Mouse (Mus musculus) embryonic facial prominence, embryonic 10.5 days (tissue): ENCODE data around the gene 0610037L13Rik. TPM values are rescaled to one million over a fixed set of nuclear protein-coding genes. Genes with fewer than 3 reads are reported as not detected.

Source experiments
- DNase-seq: peaks from one replicate; pipeline ENCODE4 v3.0.0-alpha.2; 2017; ENCODE audit warnings: low spot score
- H3K27ac ChIP-seq: fragments of 300-500 bp; sonication (generic); replicated peaks from 2 replicates; pipeline ENCODE4 v1.5.1; 2016; ENCODE audit warnings: mild to moderate bottlenecking
- H3K27me3 ChIP-seq: fragments of 300-500 bp; sonication (generic); replicated peaks from 2 replicates; pipeline ENCODE4 v1.6.1; 2016; ENCODE audit warnings: low read depth, mild to moderate bottlenecking; ENCODE audit not compliant: poor library complexity, severe bottlenecking
- H3K36me3 ChIP-seq: fragments of 300-500 bp; sonication (generic); replicated peaks from 2 replicates; pipeline ENCODE4 v1.6.1; 2016; ENCODE audit warnings: mild to moderate bottlenecking, moderate library complexity
- H3K4me1 ChIP-seq: fragments of 300-500 bp; sonication (generic); 2 replicates; pipeline ENCODE4 v1.6.1; 2016
- H3K4me3 ChIP-seq: fragments of 300-500 bp; sonication (generic); 2 replicates; pipeline ENCODE4 v1.5.1; 2016; ENCODE audit warnings: mild to moderate bottlenecking, moderate library complexity
- H3K9me3 ChIP-seq: fragments of 300-500 bp; sonication (generic); 2 replicates; pipeline ENCODE4 v1.6.1; 2016; ENCODE audit warnings: mild to moderate bottlenecking
- WGBS: fragments of 180-500 bp; shearing (Covaris S2); methylation state at CpG from one replicate; pipeline ENCODE4 v1.1.7; 2016; 5-methylcytosine and 5-hydroxymethylcytosine counted together
- polyA plus RNA-seq: library from polyadenylated mRNA; unstranded; fragments of >200 nt; fragmentation: Nextera tagmentation; extraction: Ambion mirVana; gene quantifications from 2 replicates; pipeline ENCODE4 v1.2.1, GENCODE M21; 2016

Gene 0610037L13Rik
- polyA plus RNA-seq, 1 experiment from 2014 or later: 102 TPM

DNA sequence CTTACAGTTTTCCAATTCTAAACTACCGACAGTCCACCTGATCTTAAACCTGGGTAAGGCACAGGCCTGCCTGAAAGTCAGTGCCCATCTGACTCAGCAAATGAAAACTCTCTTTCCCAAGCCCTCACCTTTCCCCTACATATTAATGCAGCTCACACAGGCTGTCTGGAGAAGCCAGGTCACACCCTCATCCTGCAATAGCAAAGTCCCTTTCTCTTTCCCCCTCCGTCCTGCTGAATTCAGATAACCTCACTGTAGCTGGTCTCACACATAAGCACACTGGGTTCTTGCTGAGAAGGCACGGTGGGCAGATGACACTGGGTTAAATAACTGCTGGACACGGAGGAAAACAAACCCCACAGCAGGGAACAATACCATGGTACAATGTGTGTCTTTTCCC, 32.3 kb downstream of the 0610037L13Rik start:
- 73% methylated on average over 4 of the region's 4 CpGs for WGBS

DNA sequence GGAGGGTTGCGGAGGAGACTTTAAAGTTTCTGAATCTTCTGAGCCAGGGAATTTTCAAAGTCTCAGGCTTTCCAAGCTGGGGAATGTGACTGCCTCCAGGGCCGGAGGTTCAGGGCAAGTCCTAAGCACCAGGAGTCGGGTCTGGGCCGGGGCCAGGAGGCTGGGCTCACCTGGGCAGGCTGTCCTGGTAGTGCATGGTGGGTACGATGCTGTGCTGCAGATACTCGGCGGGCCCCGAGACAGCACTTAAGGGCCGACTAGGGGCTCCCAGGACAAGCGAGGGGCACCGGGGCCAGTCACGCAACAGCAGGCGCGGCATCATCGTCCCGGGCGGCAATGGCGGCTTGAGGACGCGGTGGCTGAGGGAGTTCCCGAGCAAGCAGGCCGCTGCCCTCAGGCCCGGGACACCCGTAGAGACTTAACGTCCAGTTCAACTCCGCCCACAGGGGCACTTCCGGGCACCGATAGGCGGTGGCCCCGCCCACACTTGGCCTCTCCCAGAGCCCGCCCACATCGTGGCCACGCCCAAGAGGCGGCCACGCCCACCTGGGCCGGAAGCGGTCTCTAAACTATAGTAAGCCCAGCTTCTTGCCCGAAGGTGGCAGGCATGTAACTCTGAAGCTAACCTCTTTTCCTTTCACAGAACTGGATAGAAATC, 33.7 kb downstream of the 0610037L13Rik start, which contains the start of gene Cpt2:
Gene Cpt2, minus strand, starts transcription at position 466 of the 658 bp plus-strand sequence.
- peak; percentile 97 for DNase-seq
- Histone ChIP-seq H3K36me3 (peaks cover 7% of the 10 kb centered on the region; the same call in 1 of the 2 replicates), H3K27ac (peak within 1 kb of the TSS; percentile 85), H3K4me1 (peaks cover 16% of the 10 kb centered on the region), H3K4me3 (peak within 1 kb of the TSS; percentile 65), H3K27me3 (no peaks in the 10 kb centered on the region), H3K9me3 (no peaks in the 10 kb centered on the region)
- WGBS: 2% methylated on average over 38 of the region's 38 CpGs

More for the DNA sequence above, 32.3 kb downstream of the 0610037L13Rik start:
- peaks cover 7% of the 10 kb centered on the region; the same call in 1 of the 2 replicates for H3K36me3 ChIP-seq
- H3K27ac ChIP-seq: no peak overlapping the region
- no peak for DNase-seq
- peaks cover 16% of the 10 kb centered on the region for H3K4me1 ChIP-seq
- no peaks in the 10 kb centered on the region for H3K9me3 ChIP-seq
- no peaks in the 10 kb centered on the region for H3K27me3 ChIP-seq
- H3K4me3 ChIP-seq: peak overlapping the region; percentile 65; the same call in 1 of the 2 replicates

DNA sequence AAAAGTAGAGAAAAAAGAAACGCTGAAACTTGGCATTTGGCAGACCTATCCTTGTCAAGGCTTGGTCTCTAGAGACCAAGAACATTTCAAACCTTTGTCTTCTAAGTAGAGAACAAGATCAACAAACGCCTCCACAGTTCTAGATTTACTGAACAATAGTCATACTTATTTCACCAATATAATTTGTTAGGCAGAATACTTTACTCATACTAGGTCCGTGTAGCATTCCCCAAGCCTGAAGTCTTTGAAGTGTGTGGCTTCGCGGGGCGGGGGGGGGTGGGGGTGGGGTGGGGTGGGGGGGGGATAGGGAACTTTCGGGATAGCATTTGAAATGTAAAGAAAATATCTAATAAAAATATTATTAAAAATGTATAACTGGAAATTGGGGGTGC, 34.2 kb downstream of the 0610037L13Rik start:
- peak overlapping the region; percentile 85 for H3K27ac ChIP-seq
- 51% methylated on average over 7 of the region's 7 CpGs for WGBS
- peak overlapping the region; percentile 65 for H3K4me3 ChIP-seq
- H3K4me1 ChIP-seq: peaks cover 16% of the 10 kb centered on the region
- no peak for DNase-seq
- H3K36me3 ChIP-seq: peaks cover 5% of the 10 kb centered on the region; the same call in 1 of the 2 replicates
- H3K9me3 ChIP-seq: no peaks in the 10 kb centered on the region
- H3K27me3 ChIP-seq: no peaks in the 10 kb centered on the region

DNA sequence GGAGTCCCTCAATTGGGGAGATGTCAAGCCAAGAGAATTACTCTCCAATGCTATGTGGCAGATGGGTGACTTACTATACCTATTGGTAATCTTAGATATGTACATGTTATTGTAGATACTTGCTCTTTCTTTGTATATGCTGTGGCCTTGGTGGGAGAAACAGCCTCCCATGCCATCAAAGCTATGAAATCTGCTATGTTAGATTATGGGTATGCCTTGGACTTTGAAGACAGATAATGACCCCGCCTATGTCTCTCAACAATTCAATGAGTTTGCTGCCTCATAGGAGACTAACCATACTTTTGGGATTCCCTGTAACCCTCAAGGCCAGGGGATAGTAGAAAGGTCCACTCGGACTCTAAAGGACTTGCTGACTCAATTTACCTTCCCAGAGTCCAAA, 38.7 kb downstream of the 0610037L13Rik start:
- DNase-seq: no peak
- Histone ChIP-seq H3K27me3 (no peaks in the 10 kb centered on the region), H3K36me3 (no peaks in the 10 kb centered on the region), H3K4me1 (no peaks in the 10 kb centered on the region), H3K27ac (no peak overlapping the region), H3K9me3 (no peaks in the 10 kb centered on the region), H3K4me3 (no peak overlapping the region)
- 72% methylated on average over 2 of the region's 2 CpGs for WGBS

DNA sequence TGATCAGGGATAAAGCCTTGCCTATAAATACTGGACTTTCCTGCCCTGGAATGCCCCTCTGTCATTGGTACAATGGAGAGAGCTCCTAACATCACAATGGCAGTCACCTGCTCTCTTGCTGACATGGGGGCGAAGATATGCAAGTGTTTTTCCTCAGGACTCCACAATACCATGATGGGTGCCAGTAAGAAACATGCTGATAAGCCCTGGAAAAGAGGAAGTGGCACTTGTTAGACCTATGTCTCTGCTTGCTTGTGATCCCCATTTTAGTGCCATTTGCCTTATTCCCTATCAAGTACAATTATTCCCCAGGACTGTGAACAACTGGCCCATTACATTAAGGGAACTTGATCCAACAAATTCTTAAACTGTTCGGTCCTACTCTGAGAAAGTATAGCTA, 39.1 kb downstream of the 0610037L13Rik start:
- DNase-seq: no peak
- H3K4me1 ChIP-seq: no peaks in the 10 kb centered on the region
- 83% methylated on average over 2 of the region's 2 CpGs for WGBS
- no peaks in the 10 kb centered on the region for H3K27me3 ChIP-seq
- H3K27ac ChIP-seq: no peak overlapping the region
- no peak overlapping the region for H3K4me3 ChIP-seq
- H3K9me3 ChIP-seq: no peaks in the 10 kb centered on the region
- H3K36me3 ChIP-seq: no peaks in the 10 kb centered on the region

DNA sequence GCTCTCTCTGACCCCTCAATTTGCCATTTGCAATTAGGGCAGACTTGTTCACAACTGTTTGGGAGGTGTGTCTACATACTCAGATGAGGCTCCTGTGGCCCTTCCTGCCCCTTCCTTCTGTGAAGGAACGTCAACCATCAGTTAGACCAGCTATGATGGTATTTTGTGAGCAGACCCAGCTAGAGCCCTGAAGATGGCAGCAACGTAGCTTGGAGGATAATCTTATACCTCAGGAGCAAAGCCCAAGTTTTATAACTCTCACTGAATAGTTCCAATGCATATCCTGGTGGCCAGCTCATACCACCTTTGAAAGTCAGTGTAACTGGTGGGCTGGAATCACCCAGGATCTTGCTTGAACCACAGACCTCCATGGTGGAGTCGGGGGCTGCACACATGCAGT, 41.8 kb downstream of the 0610037L13Rik start:
- Histone ChIP-seq H3K27me3 (no peaks in the 10 kb centered on the region), H3K4me1 (no peaks in the 10 kb centered on the region), H3K4me3 (no peak overlapping the region), H3K9me3 (no peaks in the 10 kb centered on the region), H3K36me3 (no peaks in the 10 kb centered on the region), H3K27ac (no peak overlapping the region)
- no peak for DNase-seq
- WGBS: 80% methylated on average over 3 of the region's 3 CpGs

DNA sequence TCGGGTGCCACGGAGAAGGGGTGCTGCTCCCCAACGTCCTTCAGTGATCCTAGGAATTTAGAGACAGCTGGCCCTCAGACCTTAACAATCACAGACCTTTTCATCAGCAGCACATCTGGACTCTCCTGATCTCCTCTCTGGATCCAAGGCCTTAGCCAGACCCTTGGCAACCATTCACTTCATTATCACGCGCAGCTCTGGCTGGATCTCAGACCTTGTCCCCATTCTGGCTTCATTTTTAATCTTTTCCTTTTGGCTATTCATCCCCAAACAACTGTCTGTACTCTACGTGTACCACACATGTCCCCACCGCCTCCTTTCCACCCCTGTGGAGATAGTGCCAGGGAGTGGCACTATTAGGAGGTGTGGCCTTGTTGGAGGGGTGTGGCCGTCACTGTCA, 43.6 kb downstream of the 0610037L13Rik start:
- H3K27ac ChIP-seq: no peak overlapping the region
- WGBS: 80% methylated on average over 8 of the region's 8 CpGs
- H3K36me3 ChIP-seq: no peaks in the 10 kb centered on the region
- no peak overlapping the region for H3K4me3 ChIP-seq
- no peaks in the 10 kb centered on the region for H3K9me3 ChIP-seq
- H3K27me3 ChIP-seq: no peaks in the 10 kb centered on the region
- H3K4me1 ChIP-seq: no peaks in the 10 kb centered on the region
- no peak for DNase-seq

DNA sequence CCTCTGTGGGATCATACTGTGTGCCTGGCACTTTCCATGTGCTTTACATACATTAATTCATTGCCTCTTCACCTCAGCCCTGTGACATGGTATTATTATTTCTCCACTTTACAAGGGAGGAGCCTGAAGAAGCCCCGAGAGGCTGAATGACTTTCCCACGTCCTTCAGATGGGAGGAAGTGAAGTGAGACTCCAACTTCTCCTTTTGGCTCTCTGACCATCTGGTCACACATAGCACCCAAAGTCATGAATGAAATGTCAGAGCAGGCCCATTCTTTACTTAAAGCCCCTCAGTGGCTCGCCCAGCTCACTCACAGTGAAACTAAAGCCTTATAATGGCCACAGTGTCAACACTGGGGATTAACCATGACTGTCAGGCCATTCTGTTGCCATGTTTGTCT, 45.6 kb downstream of the 0610037L13Rik start:
- H3K27me3 ChIP-seq: no peaks in the 10 kb centered on the region
- no peaks in the 10 kb centered on the region for H3K9me3 ChIP-seq
- no peaks in the 10 kb centered on the region for H3K36me3 ChIP-seq
- H3K4me3 ChIP-seq: no peak overlapping the region
- DNase-seq: no peak
- no peak overlapping the region for H3K27ac ChIP-seq
- H3K4me1 ChIP-seq: no peaks in the 10 kb centered on the region
- WGBS: 81% methylated on average over 3 of the region's 3 CpGs

DNA sequence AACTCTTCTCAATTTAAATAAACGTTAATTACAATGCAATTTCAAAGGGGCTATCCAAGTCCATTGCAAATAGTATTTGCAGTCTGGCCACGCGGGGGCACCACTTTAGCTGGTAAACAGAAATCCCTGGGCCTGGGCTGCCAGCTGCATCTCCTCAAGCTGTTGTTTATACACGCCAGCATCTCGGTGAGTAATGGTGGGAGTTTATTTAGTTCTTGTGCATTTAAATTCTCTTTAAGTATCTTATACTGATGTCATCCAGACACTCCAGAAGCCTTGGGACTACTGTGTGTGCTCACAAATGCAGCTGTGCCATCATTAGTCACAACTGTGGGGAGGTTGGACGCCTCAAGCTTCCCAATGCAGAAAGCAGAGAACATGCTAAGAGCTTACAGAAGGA, 47.7 kb downstream of the 0610037L13Rik start:
- Histone ChIP-seq H3K4me3 (no peak overlapping the region), H3K27me3 (no peaks in the 10 kb centered on the region), H3K4me1 (no peaks in the 10 kb centered on the region), H3K27ac (no peak overlapping the region), H3K9me3 (no peaks in the 10 kb centered on the region), H3K36me3 (no peaks in the 10 kb centered on the region)
- DNase-seq: peak; percentile 74
- WGBS: 28% methylated on average over 6 of the region's 6 CpGs

DNA sequence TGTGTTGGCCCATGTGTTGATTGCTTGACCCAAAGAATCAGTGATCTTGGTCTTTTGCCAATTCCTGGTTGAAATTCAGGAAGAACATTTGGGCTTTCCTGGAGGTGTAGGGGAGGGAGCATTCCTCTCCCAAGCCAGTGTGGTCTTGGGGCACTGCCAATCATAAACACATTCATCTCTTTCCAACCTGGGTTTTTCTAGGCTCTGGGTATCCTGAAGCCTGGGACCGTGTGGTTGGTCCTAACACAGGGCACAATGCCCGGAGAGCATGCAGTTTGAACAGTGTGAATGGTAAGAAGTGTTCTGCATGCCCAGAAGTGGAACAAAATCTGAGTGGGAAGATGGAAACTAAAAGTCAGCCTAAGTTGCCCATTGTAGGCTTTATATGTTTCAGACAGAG, 48.5 kb downstream of the 0610037L13Rik start:
- no peaks in the 10 kb centered on the region for H3K36me3 ChIP-seq
- no peak for DNase-seq
- no peaks in the 10 kb centered on the region for H3K27me3 ChIP-seq
- H3K4me1 ChIP-seq: no peaks in the 10 kb centered on the region
- 85% methylated on average over 2 of the region's 2 CpGs for WGBS
- H3K9me3 ChIP-seq: no peaks in the 10 kb centered on the region
- H3K27ac ChIP-seq: no peak overlapping the region
- H3K4me3 ChIP-seq: no peak overlapping the region

DNA sequence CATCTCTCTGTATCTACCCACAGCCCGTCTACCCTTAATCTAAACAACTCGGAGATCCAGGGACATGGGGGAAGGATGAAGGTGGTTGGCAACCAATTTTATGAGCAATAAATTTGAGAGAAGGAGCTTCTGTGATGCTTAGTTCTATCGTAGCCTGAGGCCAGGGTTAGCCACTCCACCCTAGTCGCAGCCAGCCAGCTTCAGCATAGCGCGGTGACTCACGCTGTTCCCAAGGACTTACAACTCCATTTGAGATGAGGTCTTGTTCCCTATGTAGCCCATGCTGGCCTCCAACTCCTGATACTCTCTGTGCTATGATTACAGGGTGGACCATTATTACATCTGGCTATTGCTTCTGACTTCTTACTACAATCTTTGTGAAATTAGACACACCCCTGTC, 53.1 kb downstream of the 0610037L13Rik start:
- H3K4me1 ChIP-seq: no peaks in the 10 kb centered on the region
- H3K9me3 ChIP-seq: no peaks in the 10 kb centered on the region
- no peaks in the 10 kb centered on the region for H3K27me3 ChIP-seq
- no peak overlapping the region for H3K4me3 ChIP-seq
- 94% methylated on average over 7 of the region's 7 CpGs for WGBS
- no peaks in the 10 kb centered on the region for H3K36me3 ChIP-seq
- no peak for DNase-seq
- H3K27ac ChIP-seq: no peak overlapping the region

DNA sequence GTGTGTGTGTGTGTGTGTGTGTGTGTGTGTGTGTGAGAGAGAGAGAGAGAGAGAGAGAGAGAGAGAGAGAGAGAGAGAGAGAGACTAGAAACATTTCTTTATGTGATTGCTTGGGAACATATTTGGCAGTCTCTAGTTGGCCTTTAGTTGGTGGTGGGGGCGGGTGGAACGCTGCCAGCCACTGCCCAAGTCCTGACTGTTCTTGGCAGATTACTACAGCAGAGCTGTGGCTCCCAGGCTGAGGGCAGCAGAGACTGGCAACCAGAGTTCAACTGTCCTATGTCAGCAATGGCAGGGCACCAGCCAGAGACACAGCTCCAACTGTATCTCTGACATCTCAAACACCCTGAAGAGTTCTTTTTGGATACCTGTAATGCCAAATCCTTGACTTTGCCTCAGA, 54.5 kb downstream of the 0610037L13Rik start:
- WGBS: 83% methylated on average over 2 of the region's 2 CpGs
- Histone ChIP-seq H3K27me3 (no peaks in the 10 kb centered on the region), H3K4me1 (no peaks in the 10 kb centered on the region), H3K27ac (no peak overlapping the region), H3K4me3 (no peak overlapping the region), H3K36me3 (no peaks in the 10 kb centered on the region), H3K9me3 (no peaks in the 10 kb centered on the region)
- DNase-seq: no peak
